Mouse (Mus musculus) neural tube, postnatal 0 days (tissue): ENCODE measurements around the gene Galnt7. TPM values are rescaled to one million over a fixed set of nuclear protein-coding genes. Genes with fewer than 3 reads are reported as not detected.

Experiments
- polyA plus RNA-seq: library from polyadenylated mRNA; unstranded; fragments of >200 nt; fragmentation: Nextera tagmentation; extraction: Ambion mirVana; gene quantifications from 2 replicates; pipeline ENCODE4 v1.2.1, GENCODE M21; 2015

Gene Galnt7
- 7.9 and 8.0 TPM in 2 replicates for polyA plus RNA-seq

GRCm38 (mm10) chr8:57652456-57653055 lies at the start of gene Galnt7:
TSS of gene Galnt7 (minus strand) at chr8:57653032.

GRCm38 (mm10) chr8:57511316-57512118 lies 141.3 kb downstream of the Galnt7 start, which contains the start of gene Hmgb2:
TSS of gene Hmgb2 (plus strand) at chr8:57511907.

GRCm38 (mm10) chr8:57487441-57488155 lies 165.2 kb downstream of the Galnt7 start, which contains the start of gene Sap30:
TSS of gene Sap30 (minus strand) at chr8:57487860.

Other genes starting within 250 kb of the Galnt7 start
- 98.6 and 128 TPM in 2 replicates for gene Scrg1, start 197.1 kb downstream of the Galnt7 start, polyA plus RNA-seq
- 14.8 and 19.7 TPM in 2 replicates for gene Sap30, start 165.2 kb downstream of the Galnt7 start, polyA plus RNA-seq
- 49.8 and 56.8 TPM in 2 replicates for gene Hmgb2, start 141.1 kb downstream of the Galnt7 start, polyA plus RNA-seq